Mouse (Mus musculus) macrophage (primary cell): ENCODE measurements around the gene Insr. TPM values are rescaled to one million over a fixed set of nuclear protein-coding genes. Genes with fewer than 3 reads are reported as not detected.

Source experiments
- H3K27ac ChIP-seq: fragments of 350-480 bp; formaldehyde crosslinking; 2 replicates; pipeline ENCODE4 v1.9.0; 2021
- H3K36me3 ChIP-seq: fragments of 350-480 bp; formaldehyde crosslinking; 2 replicates; pipeline ENCODE4 v1.9.0; 2021; ENCODE audit errors: inconsistent target
- H3K4me3 ChIP-seq: fragments of 350-480 bp; formaldehyde crosslinking; 2 replicates; pipeline ENCODE4 v1.9.0; 2021; ENCODE audit errors: inconsistent target
- H3K79me2 ChIP-seq: fragments of 350-480 bp; formaldehyde crosslinking; 2 replicates; pipeline ENCODE4 v1.9.0; 2021; ENCODE audit errors: inconsistent target
- WGBS: methylation state at CpG from one replicate; pipeline ENCODE4 v1.1.7; 2026; ENCODE audit warnings: inconsistent platforms; ENCODE audit not compliant: missing documents; 5-methylcytosine and 5-hydroxymethylcytosine counted together
- polyA plus RNA-seq: library from polyadenylated mRNA; stranded (reverse); fragments of 250-400 nt; gene quantifications from 3 replicates; pipeline ENCODE4 v1.2.4, GENCODE M21; 2018; ENCODE audit warnings: inconsistent platforms

Gene Insr
- polyA plus RNA-seq, 1 experiment from 2014 or later, result 10.0 TPM

GRCm38 (mm10) chr8:3284656-3285055, 5.2 kb upstream of the Insr start:
- H3K4me3 ChIP-seq, result no peak overlapping the region
- 91% methylated on average over 4 of the region's 4 CpGs for whole genome bisulfite sequencing
- no peak overlapping the region for H3K27ac ChIP-seq
- no peaks in the 10 kb centered on the region for H3K79me2 ChIP-seq
- H3K36me3 ChIP-seq, result no peaks in the 10 kb centered on the region

- Histone ChIP-seq H3K27ac (no peak overlapping the region), H3K4me3 (no peak overlapping the region), H3K79me2 (peaks cover 28% of the 10 kb centered on the region; the same call in 1 of the 2 replicates), H3K36me3 (no peaks in the 10 kb centered on the region)
- WGBS, result 93% methylated on average over 3 of the region's 3 CpGs
Measured at GRCm38 (mm10) chr8:3281296-3281695, 1.9 kb upstream of the Insr start.

GRCm38 (mm10) chr8:3280266-3280910, 971 bp upstream of the Insr start:
- Histone ChIP-seq H3K79me2 (peaks cover 37% of the 10 kb centered on the region; the same call in 1 of the 2 replicates), H3K36me3 (no peaks in the 10 kb centered on the region), H3K27ac (no peak overlapping the region), H3K4me3 (no peak overlapping the region)
- 51% methylated on average over 11 of the region's 11 CpGs for WGBS

- Histone ChIP-seq H3K79me2 (peaks cover 43% of the 10 kb centered on the region; the same call in 1 of the 2 replicates), H3K4me3 (peak overlapping the region; percentile 63; the same call in 1 of the 2 replicates), H3K27ac (no peak overlapping the region), H3K36me3 (no peaks in the 10 kb centered on the region)
- WGBS, result 4% methylated on average over 17 of the region's 18 CpGs
Measured at GRCm38 (mm10) chr8:3279721-3280077, 282 bp upstream of the Insr start.

GRCm38 (mm10) chr8:3278181-3278820, 1.1 kb downstream of the Insr start:
- peak overlapping the region; percentile 10; the same call in 1 of the 2 replicates for H3K27ac ChIP-seq
- 13% methylated on average over 14 of the region's 15 CpGs for WGBS

GRCm38 (mm10) chr8:3277266-3277665, 2.2 kb downstream of the Insr start:
- H3K4me3 ChIP-seq, result no peak overlapping the region
- WGBS, result 95% methylated on average over 9 of the region's 9 CpGs
- peaks cover 49% of the 10 kb centered on the region; the same call in 1 of the 2 replicates for H3K79me2 ChIP-seq
- H3K27ac ChIP-seq, result no peak overlapping the region
- H3K36me3 ChIP-seq, result no peaks in the 10 kb centered on the region

More at GRCm38 (mm10) chr8:3278181-3278820, 1.1 kb downstream of the Insr start:
- H3K36me3 ChIP-seq, result no peaks in the 10 kb centered on the region
- peak overlapping the region; percentile 63 for H3K4me3 ChIP-seq
- H3K79me2 ChIP-seq, result peaks cover 43% of the 10 kb centered on the region; the same call in 1 of the 2 replicates

GRCm38 (mm10) chr8:3276009-3276408, 3.4 kb downstream of the Insr start:
- H3K4me3 ChIP-seq, result no peak overlapping the region
- WGBS, result 94% methylated on average over 8 of the region's 8 CpGs
- no peak overlapping the region for H3K27ac ChIP-seq
- no peaks in the 10 kb centered on the region for H3K36me3 ChIP-seq
- H3K79me2 ChIP-seq, result peaks cover 61% of the 10 kb centered on the region; the same call in 1 of the 2 replicates

GRCm38 (mm10) chr8:3275189-3275588, 4.2 kb downstream of the Insr start:
- 94% methylated on average over 4 of the region's 5 CpGs for WGBS

GRCm38 (mm10) chr8:3273799-3274198, 5.6 kb downstream of the Insr start:
- Histone ChIP-seq H3K4me3 (no peak overlapping the region), H3K27ac (no peak overlapping the region), H3K36me3 (no peaks in the 10 kb centered on the region), H3K79me2 (peaks cover 71% of the 10 kb centered on the region; the same call in 1 of the 2 replicates)
- 100% methylated on average over 3 of the region's 3 CpGs for WGBS

More at GRCm38 (mm10) chr8:3275189-3275588, 4.2 kb downstream of the Insr start:
- H3K27ac ChIP-seq, result no peak overlapping the region
- no peak overlapping the region for H3K4me3 ChIP-seq
- H3K36me3 ChIP-seq, result no peaks in the 10 kb centered on the region
- peaks cover 70% of the 10 kb centered on the region; the same call in 1 of the 2 replicates for H3K79me2 ChIP-seq

- H3K36me3 ChIP-seq, result no peaks in the 10 kb centered on the region
- WGBS, result 38% methylated on average over 3 of the region's 3 CpGs
- H3K27ac ChIP-seq, result no peak overlapping the region
- H3K79me2 ChIP-seq, result peaks cover 60% of the 10 kb centered on the region; the same call in 1 of the 2 replicates
- no peak overlapping the region for H3K4me3 ChIP-seq
Measured at GRCm38 (mm10) chr8:3267449-3267761, 12.0 kb downstream of the Insr start.

GRCm38 (mm10) chr8:3266686-3267448, 12.6 kb downstream of the Insr start:
- WGBS, result 96% methylated on average over 6 of the region's 6 CpGs
- no peak overlapping the region for H3K4me3 ChIP-seq
- H3K79me2 ChIP-seq, result peaks cover 55% of the 10 kb centered on the region; the same call in 1 of the 2 replicates
- no peaks in the 10 kb centered on the region for H3K36me3 ChIP-seq
- no peak overlapping the region for H3K27ac ChIP-seq

- WGBS, result 88% methylated on average over 3 of the region's 3 CpGs
- H3K27ac ChIP-seq, result no peak overlapping the region
- H3K36me3 ChIP-seq, result no peaks in the 10 kb centered on the region
- peaks cover 43% of the 10 kb centered on the region; the same call in 1 of the 2 replicates for H3K79me2 ChIP-seq
- H3K4me3 ChIP-seq, result no peak overlapping the region
Measured at GRCm38 (mm10) chr8:3265182-3265581, 14.2 kb downstream of the Insr start.

GRCm38 (mm10) chr8:3262779-3263178, 16.6 kb downstream of the Insr start:
- 49% methylated on average over 3 of the region's 3 CpGs for WGBS
- no peak overlapping the region for H3K4me3 ChIP-seq
- H3K79me2 ChIP-seq, result peaks cover 31% of the 10 kb centered on the region; the same call in 1 of the 2 replicates
- no peak overlapping the region for H3K27ac ChIP-seq
- peaks cover 8% of the 10 kb centered on the region; the same call in 1 of the 2 replicates for H3K36me3 ChIP-seq

GRCm38 (mm10) chr8:3261101-3261500, 18.3 kb downstream of the Insr start:
- peaks cover 12% of the 10 kb centered on the region; the same call in 1 of the 2 replicates for H3K36me3 ChIP-seq
- WGBS, result 81% methylated on average over 5 of the region's 5 CpGs
- peaks cover 23% of the 10 kb centered on the region; the same call in 1 of the 2 replicates for H3K79me2 ChIP-seq
- no peak overlapping the region for H3K4me3 ChIP-seq
- no peak overlapping the region for H3K27ac ChIP-seq
